Mouse (Mus musculus): ENCODE data around the gene Vmn2r98.
"Not testable (repeated sequence)": the region's sequence is repeated elsewhere in the genome, so short reads cannot be mapped to it uniquely, and the experiment has no call there.

Vmn2r98 gene

DNA sequence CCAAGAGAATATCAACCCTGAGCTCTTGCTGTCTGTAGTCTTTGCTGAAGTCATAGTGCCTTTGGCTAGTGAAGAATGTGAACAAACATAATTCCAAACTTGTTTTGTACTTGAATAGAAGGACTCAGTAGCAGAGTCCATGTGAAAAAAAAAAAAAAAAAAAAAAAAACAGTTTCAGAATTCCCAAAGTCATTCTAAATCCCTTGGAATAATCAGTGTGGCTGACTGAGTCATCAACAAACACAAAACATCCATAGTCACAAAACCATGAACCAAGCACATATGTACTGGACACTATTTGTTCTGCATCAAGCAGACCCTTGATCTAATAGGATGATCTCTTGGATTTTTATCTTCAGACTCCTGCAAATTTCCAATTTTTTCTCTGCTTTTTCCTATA is at the start of gene Vmn2r98:
Vmn2r98 (plus strand) TSS at position 301 of the 400 bp plus-strand sequence.
- DNase-seq = not testable (repeated sequence)

- not testable (repeated sequence) for DNase-seq
Measured at GRCm38 (mm10) chr17:19031441-19031840, 21.8 kb upstream of the Vmn2r98 start.

DNA sequence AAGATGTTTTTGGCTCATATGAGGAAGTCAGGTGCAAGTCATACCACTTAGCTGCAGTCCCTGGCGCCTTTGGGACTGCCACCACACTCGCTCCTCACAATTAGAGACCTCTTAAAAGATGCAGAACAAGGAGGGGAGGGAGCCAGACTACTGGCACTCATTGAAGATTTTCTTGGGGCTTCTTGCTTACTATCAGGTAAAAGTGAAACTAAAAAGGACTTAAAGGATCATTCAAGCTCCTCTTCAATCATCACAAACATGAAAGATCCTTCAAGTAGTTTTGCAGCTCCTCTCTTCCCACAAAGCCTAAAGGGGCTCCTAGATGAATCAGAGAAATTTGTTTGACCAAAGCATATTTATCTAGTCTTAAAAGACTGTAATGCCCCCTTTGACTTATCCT is 21.3 kb upstream of the Vmn2r98 start:
- no peak for DNase-seq

DNA sequence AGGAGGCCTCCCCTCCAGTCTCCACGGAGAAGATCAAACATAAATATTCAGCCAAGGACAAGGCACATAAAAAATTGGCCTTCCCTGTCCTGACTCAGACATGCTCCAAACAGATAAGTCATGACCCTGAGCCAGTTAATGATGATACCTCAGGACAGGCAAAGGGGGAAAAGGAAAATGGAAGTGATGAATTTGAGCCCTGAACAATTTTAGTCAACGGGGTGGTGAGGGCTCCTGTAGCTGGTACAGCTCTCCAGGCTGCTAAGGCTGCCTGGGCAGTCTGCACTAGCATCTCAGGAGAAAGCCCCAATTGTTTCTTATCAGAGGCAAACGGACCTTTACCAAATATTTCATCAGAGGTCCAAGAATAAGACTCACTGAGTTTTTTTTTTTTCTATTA is 20.5 kb upstream of the Vmn2r98 start:
- DNase-seq = no peak
